Mouse (Mus musculus) T-helper 2 cell (primary cell): ENCODE results near the gene Barhl2.

Source experiments
- in situ Hi-C: fragments of 300-600 bp; cut with MboI, MseI; formaldehyde crosslinking; loops from one replicate; pipeline ENCODE4 v1.15.1; 2025; ENCODE audit warnings: high pct_unique_total_duplicates

The Barhl2 gene

GRCm38 (mm10) chr5:106415734-106416133 lies 42.2 kb downstream of the Barhl2 start:
- in situ Hi-C loops, result no loop called here

DNA sequence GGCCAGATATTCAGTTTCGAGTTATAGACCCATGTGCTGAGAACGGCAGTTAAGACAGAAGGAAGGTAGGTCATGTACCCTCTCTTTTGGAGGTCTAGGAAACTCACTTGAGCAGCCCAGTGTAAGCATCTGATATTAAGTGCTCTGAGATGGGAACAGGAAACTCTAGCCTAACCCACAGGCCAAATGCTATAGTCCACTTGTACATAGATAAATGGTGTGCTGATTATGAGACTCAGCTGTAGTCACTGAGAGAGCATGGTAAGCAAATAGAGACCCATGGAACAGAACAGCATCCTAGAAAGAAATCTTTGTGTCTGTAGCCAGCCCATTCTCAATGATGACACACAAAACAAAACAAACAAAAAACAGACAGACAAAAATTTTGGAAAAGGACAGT lies 55.2 kb downstream of the Barhl2 start:
- in situ Hi-C loops, result no loop called here
